Mouse (Mus musculus) embryonic facial prominence, embryonic 12.5 days (tissue): ENCODE results near the gene E2f6. TPM values are rescaled to one million over a fixed set of nuclear protein-coding genes. Genes with fewer than 3 reads are reported as not detected.
A peak's percentile ranks its signal among the peaks of the same experiment; 100 is the strongest.

ENCODE experiments used
- ATAC-seq: fragments of 200-750 bp; cut with Nextera tagmentation; 2 replicates; pipeline ENCODE4 v1.8.0; 2017; ENCODE audit not compliant: insufficient number of reproducible peaks, insufficient read depth, low FRiP score, low TSS enrichment
- H3K27ac ChIP-seq: fragments of 300-500 bp; sonication (generic); 2 replicates; pipeline ENCODE4 v1.5.1; 2016; ENCODE audit warnings: mild to moderate bottlenecking
- H3K27me3 ChIP-seq: fragments of 300-500 bp; sonication (generic); 2 replicates; pipeline ENCODE4 v1.6.1; 2016; ENCODE audit warnings: mild to moderate bottlenecking, moderate library complexity
- H3K36me3 ChIP-seq: fragments of 300-500 bp; sonication (generic); 2 replicates; pipeline ENCODE4 v1.6.1; 2016; ENCODE audit warnings: mild to moderate bottlenecking
- H3K4me1 ChIP-seq: fragments of 300-500 bp; sonication (generic); 2 replicates; pipeline ENCODE4 v1.6.1; 2016
- H3K4me2 ChIP-seq: fragments of 300-500 bp; sonication (generic); replicated peaks from 2 replicates; pipeline ENCODE4 v1.6.1; 2016; ENCODE audit warnings: mild to moderate bottlenecking, moderate library complexity
- H3K4me3 ChIP-seq: fragments of 300-500 bp; sonication (generic); 2 replicates; pipeline ENCODE4 v1.5.1; 2016; ENCODE audit warnings: mild to moderate bottlenecking
- H3K9ac ChIP-seq: fragments of 300-500 bp; sonication (generic); 2 replicates; pipeline ENCODE4 v1.6.1; 2016; ENCODE audit warnings: mild to moderate bottlenecking, moderate library complexity
- H3K9me3 ChIP-seq: fragments of 300-500 bp; sonication (generic); 2 replicates; pipeline ENCODE4 v1.6.1; 2016; ENCODE audit warnings: mild to moderate bottlenecking, moderate library complexity
- WGBS: fragments of 180-500 bp; shearing (Covaris S2); methylation state at CpG from one replicate; pipeline ENCODE4 v1.1.7; 2016; 5-methylcytosine and 5-hydroxymethylcytosine counted together
- polyA plus RNA-seq: library from polyadenylated mRNA; unstranded; fragments of >200 nt; fragmentation: Nextera tagmentation; extraction: Ambion mirVana; gene quantifications from 2 replicates; pipeline ENCODE4 v1.2.1, GENCODE M21; 2016

Gene E2f6
- polyA plus RNA-seq, 1 experiment from 2014 or later: 87.3 TPM

GRCm38 (mm10) chr12:16869091-16869778, 58.5 kb downstream of the E2f6 start:
- Histone ChIP-seq H3K9ac (no peak overlapping the region), H3K27me3 (no peaks in the 10 kb centered on the region), H3K4me1 (peaks cover 21% of the 10 kb centered on the region), H3K36me3 (no peaks in the 10 kb centered on the region), H3K4me2 (no peak overlapping the region), H3K9me3 (no peaks in the 10 kb centered on the region), H3K27ac (peak overlapping the region; percentile 82; the same call in 1 of the 2 replicates), H3K4me3 (no peak overlapping the region)
- no peak for ATAC-seq
- 52% methylated on average over 8 of the region's 8 CpGs for WGBS

GRCm38 (mm10) chr12:16869870-16870404, 59.2 kb downstream of the E2f6 start:
- peaks cover 21% of the 10 kb centered on the region for H3K4me1 ChIP-seq
- H3K4me3 ChIP-seq: no peak overlapping the region
- H3K9ac ChIP-seq: no peak overlapping the region
- no peaks in the 10 kb centered on the region for H3K27me3 ChIP-seq
- no peaks in the 10 kb centered on the region for H3K9me3 ChIP-seq
- H3K36me3 ChIP-seq: no peaks in the 10 kb centered on the region
- H3K27ac ChIP-seq: peak overlapping the region; percentile 82
- 0 out of 2 replicates have a peak, but pooled peaks have one; percentile 12 for ATAC-seq
- no peak overlapping the region for H3K4me2 ChIP-seq
- 48% methylated on average over 9 of the region's 9 CpGs for WGBS

- no peak overlapping the region for H3K4me2 ChIP-seq
- peak; percentile 74 for ATAC-seq
These were observed 59.8 kb downstream of the E2f6 start for GRCm38 (mm10) chr12:16870405-16871068.

GRCm38 (mm10) chr12:16872006-16872405, 61.2 kb downstream of the E2f6 start:
- Histone ChIP-seq H3K4me2 (no peak overlapping the region), H3K4me1 (peaks cover 21% of the 10 kb centered on the region)

More at GRCm38 (mm10) chr12:16870405-16871068, 59.8 kb downstream of the E2f6 start:
- Histone ChIP-seq H3K27ac (peak overlapping the region; percentile 82), H3K36me3 (no peaks in the 10 kb centered on the region), H3K4me1 (peaks cover 21% of the 10 kb centered on the region), H3K4me3 (no peak overlapping the region), H3K9ac (no peak overlapping the region), H3K27me3 (no peaks in the 10 kb centered on the region), H3K9me3 (no peaks in the 10 kb centered on the region)
- WGBS: 18% methylated on average over 8 of the region's 8 CpGs

GRCm38 (mm10) chr12:16872926-16873464, 62.2 kb downstream of the E2f6 start:
- no peak overlapping the region for H3K9ac ChIP-seq
- peaks cover 21% of the 10 kb centered on the region for H3K4me1 ChIP-seq
- no peak overlapping the region for H3K4me2 ChIP-seq
- H3K4me3 ChIP-seq: no peak overlapping the region
- 65% methylated on average over 7 of the region's 7 CpGs for WGBS
- H3K9me3 ChIP-seq: no peaks in the 10 kb centered on the region
- H3K27me3 ChIP-seq: no peaks in the 10 kb centered on the region
- H3K27ac ChIP-seq: no peak overlapping the region
- H3K36me3 ChIP-seq: no peaks in the 10 kb centered on the region
- no peak for ATAC-seq

More at GRCm38 (mm10) chr12:16872006-16872405, 61.2 kb downstream of the E2f6 start:
- no peak for ATAC-seq
- no peak overlapping the region for H3K9ac ChIP-seq
- no peaks in the 10 kb centered on the region for H3K36me3 ChIP-seq
- 48% methylated on average over 1 of the region's 1 CpGs for WGBS
- no peaks in the 10 kb centered on the region for H3K9me3 ChIP-seq
- H3K4me3 ChIP-seq: no peak overlapping the region
- H3K27me3 ChIP-seq: no peaks in the 10 kb centered on the region
- no peak overlapping the region for H3K27ac ChIP-seq

- Histone ChIP-seq H3K4me2 (no peak overlapping the region), H3K27ac (no peak overlapping the region), H3K9ac (no peak overlapping the region), H3K4me1 (peaks cover 21% of the 10 kb centered on the region), H3K9me3 (no peaks in the 10 kb centered on the region), H3K27me3 (no peaks in the 10 kb centered on the region), H3K4me3 (no peak overlapping the region), H3K36me3 (no peaks in the 10 kb centered on the region)
- ATAC-seq: no peak
- WGBS: 84% methylated on average over 7 of the region's 7 CpGs
These were observed 62.8 kb downstream of the E2f6 start for GRCm38 (mm10) chr12:16873549-16873948.

GRCm38 (mm10) chr12:16874086-16874485, 63.3 kb downstream of the E2f6 start:
- H3K9ac ChIP-seq: no peak overlapping the region
- H3K36me3 ChIP-seq: no peaks in the 10 kb centered on the region
- 37% methylated on average over 2 of the region's 2 CpGs for WGBS
- peaks cover 17% of the 10 kb centered on the region for H3K4me1 ChIP-seq
- no peak overlapping the region for H3K27ac ChIP-seq
- no peak overlapping the region for H3K4me3 ChIP-seq
- H3K9me3 ChIP-seq: no peaks in the 10 kb centered on the region
- ATAC-seq: no peak
- H3K4me2 ChIP-seq: no peak overlapping the region
- no peaks in the 10 kb centered on the region for H3K27me3 ChIP-seq

- no peaks in the 10 kb centered on the region for H3K9me3 ChIP-seq
- H3K4me2 ChIP-seq: no peak overlapping the region
- no peaks in the 10 kb centered on the region for H3K36me3 ChIP-seq
- no peak overlapping the region for H3K9ac ChIP-seq
- no peaks in the 10 kb centered on the region for H3K27me3 ChIP-seq
- H3K27ac ChIP-seq: no peak overlapping the region
- WGBS: 72% methylated on average over 4 of the region's 4 CpGs
- no peak for ATAC-seq
- H3K4me3 ChIP-seq: no peak overlapping the region
- H3K4me1 ChIP-seq: peaks cover 6% of the 10 kb centered on the region
These were observed 64.5 kb downstream of the E2f6 start for GRCm38 (mm10) chr12:16875269-16875668.

- Histone ChIP-seq H3K27ac (no peak overlapping the region), H3K9ac (no peak overlapping the region), H3K4me2 (no peak overlapping the region), H3K4me1 (peaks cover 2% of the 10 kb centered on the region; the same call in 1 of the 2 replicates), H3K36me3 (no peaks in the 10 kb centered on the region), H3K9me3 (no peaks in the 10 kb centered on the region), H3K4me3 (no peak overlapping the region), H3K27me3 (no peaks in the 10 kb centered on the region)
- ATAC-seq: no peak
- WGBS: 76% methylated on average over 7 of the region's 7 CpGs
These were observed 64.9 kb downstream of the E2f6 start for GRCm38 (mm10) chr12:16875678-16876077.

- Histone ChIP-seq H3K4me3 (no peak overlapping the region), H3K4me2 (no peak overlapping the region), H3K9me3 (no peaks in the 10 kb centered on the region), H3K36me3 (no peaks in the 10 kb centered on the region), H3K27ac (no peak overlapping the region), H3K4me1 (no peaks in the 10 kb centered on the region), H3K9ac (no peak overlapping the region), H3K27me3 (no peaks in the 10 kb centered on the region)
- whole genome bisulfite sequencing: 50% methylated on average over 3 of the region's 3 CpGs
- ATAC-seq: no peak
These were observed 65.9 kb downstream of the E2f6 start for GRCm38 (mm10) chr12:16876667-16877066.

- no peak overlapping the region for H3K9ac ChIP-seq
These were observed 66.4 kb downstream of the E2f6 start for GRCm38 (mm10) chr12:16877141-16877540.

GRCm38 (mm10) chr12:16877679-16878078, 66.9 kb downstream of the E2f6 start:
- no peak overlapping the region for H3K9ac ChIP-seq
- no peaks in the 10 kb centered on the region for H3K36me3 ChIP-seq
- no peak for ATAC-seq
- no peak overlapping the region for H3K4me3 ChIP-seq
- no peak overlapping the region for H3K4me2 ChIP-seq
- no peaks in the 10 kb centered on the region for H3K4me1 ChIP-seq
- H3K27me3 ChIP-seq: no peaks in the 10 kb centered on the region
- H3K9me3 ChIP-seq: no peaks in the 10 kb centered on the region
- no peak overlapping the region for H3K27ac ChIP-seq
- 29% methylated on average over 1 of the region's 1 CpGs for WGBS

More at GRCm38 (mm10) chr12:16877141-16877540, 66.4 kb downstream of the E2f6 start:
- H3K4me2 ChIP-seq: no peak overlapping the region
- H3K27me3 ChIP-seq: no peaks in the 10 kb centered on the region
- no peaks in the 10 kb centered on the region for H3K4me1 ChIP-seq
- 58% methylated on average over 5 of the region's 5 CpGs for WGBS
- H3K9me3 ChIP-seq: no peaks in the 10 kb centered on the region
- no peaks in the 10 kb centered on the region for H3K36me3 ChIP-seq
- no peak overlapping the region for H3K4me3 ChIP-seq
- ATAC-seq: no peak
- H3K27ac ChIP-seq: no peak overlapping the region
